Mouse (Mus musculus): ENCODE results near the gene Coq8b. TPM values are rescaled to one million over a fixed set of nuclear protein-coding genes. Genes with fewer than 3 reads are reported as not detected.

Coq8b gene
- polyA plus RNA-seq, 1 experiment from 2014 or later, result 17.7 TPM

DNA sequence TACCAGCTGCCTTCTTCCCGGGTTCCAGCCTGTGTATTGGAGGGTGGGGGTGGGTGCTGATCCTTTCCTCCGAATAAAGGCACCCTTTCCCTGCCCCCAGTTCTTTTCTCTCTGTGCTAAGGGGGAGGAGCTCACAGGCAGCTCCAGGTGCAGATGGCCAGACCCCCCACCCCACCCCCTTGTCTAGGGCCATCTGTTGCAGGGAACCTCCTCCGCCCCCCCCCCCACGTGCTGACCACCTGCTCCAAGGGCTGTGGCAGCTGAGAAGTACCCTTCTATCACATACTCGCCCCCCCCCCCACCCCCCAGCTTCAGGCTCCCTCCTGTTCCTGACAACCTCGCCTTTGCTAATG, 25.0 kb downstream of the Coq8b start:
- H3K4me3 ChIP-seq, result peak overlapping the region; percentile 80
- no peak overlapping the region; the same call in none of the 2 replicates for H3K9ac ChIP-seq
- peak; percentile 30 for ATAC-seq (ENCODE audit: low FRiP score, low read depth)
- peaks cover 29% of the 10 kb centered on the region for H3K36me3 ChIP-seq
- peak overlapping the region; percentile 80 for H3K27ac ChIP-seq
- peaks cover 40% of the 10 kb centered on the region for H3K4me1 ChIP-seq
- H3K9me3 ChIP-seq, result no peaks in the 10 kb centered on the region
- WGBS, result 2% methylated on average over 3 of the region's 6 CpGs
- no peaks in the 10 kb centered on the region for H3K27me3 ChIP-seq
- peak overlapping the region; percentile 89 for H3K4me2 ChIP-seq (replicated peaks)

GRCm38 (mm10) chr7:27258205-27258899, 25.5 kb downstream of the Coq8b start, which contains the start of gene Numbl:
Numbl (plus strand) TSS chr7:27258433.
- H3K4me3 ChIP-seq, result peak within 1 kb of the TSS; percentile 80
- ATAC-seq (ENCODE audit: low FRiP score, low read depth), result peak; percentile 78
- H3K27me3 ChIP-seq, result no peaks in the 10 kb centered on the region
- H3K36me3 ChIP-seq, result peaks cover 32% of the 10 kb centered on the region
- under 1% methylated on average over 45 of the region's 47 CpGs for WGBS
- H3K9me3 ChIP-seq, result no peaks in the 10 kb centered on the region
- peak within 1 kb of the TSS; percentile 85 for H3K27ac ChIP-seq
- H3K4me2 ChIP-seq (replicated peaks), result peak within 1 kb of the TSS; percentile 89
- peaks cover 40% of the 10 kb centered on the region for H3K4me1 ChIP-seq
- peak within 1 kb of the TSS; percentile 86 for H3K9ac ChIP-seq

- 0 out of 2 replicates have a peak, but pooled peaks have one; percentile 10 for ATAC-seq (ENCODE audit: low FRiP score, low read depth)
- WGBS, result 5% methylated on average over 9 of the region's 9 CpGs
- Histone ChIP-seq H3K27ac (peak overlapping the region; percentile 85), H3K27me3 (no peaks in the 10 kb centered on the region), H3K4me3 (peak overlapping the region; percentile 80), H3K36me3 (peaks cover 34% of the 10 kb centered on the region), H3K4me2 (replicated peaks) (peak overlapping the region; percentile 89), H3K9ac (peak overlapping the region; percentile 86), H3K4me1 (peaks cover 40% of the 10 kb centered on the region), H3K9me3 (no peaks in the 10 kb centered on the region)
Measured at GRCm38 (mm10) chr7:27259271-27259721, 26.5 kb downstream of the Coq8b start.

DNA sequence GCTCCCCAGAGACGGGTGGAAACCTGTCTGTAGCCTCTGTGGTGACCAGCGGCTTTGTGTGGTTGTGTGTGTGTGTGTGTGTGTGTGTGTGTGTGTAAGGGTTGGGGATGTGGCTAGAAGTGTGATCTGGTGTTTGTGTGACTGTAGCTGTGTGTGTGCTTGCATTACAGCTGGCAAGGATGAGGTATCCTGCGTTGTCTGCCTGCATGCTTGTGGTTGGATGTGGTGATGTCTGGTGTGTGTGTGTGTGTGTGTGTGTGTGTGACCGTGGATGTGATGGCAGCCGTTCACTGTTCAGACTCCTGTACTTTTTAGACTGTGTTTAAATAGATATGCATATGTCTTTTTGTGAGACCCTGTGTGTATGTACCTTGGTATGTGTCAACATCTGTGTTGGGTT, 26.9 kb downstream of the Coq8b start:
- no peak for ATAC-seq (ENCODE audit: low FRiP score, low read depth)
- Histone ChIP-seq H3K36me3 (peaks cover 35% of the 10 kb centered on the region), H3K4me3 (peak overlapping the region; percentile 80), H3K9me3 (no peaks in the 10 kb centered on the region), H3K4me2 (replicated peaks) (peak overlapping the region; percentile 89), H3K27me3 (no peaks in the 10 kb centered on the region), H3K9ac (peak overlapping the region; percentile 86), H3K4me1 (peaks cover 40% of the 10 kb centered on the region), H3K27ac (peak overlapping the region; percentile 85; the same call in 1 of the 2 replicates)
- 37% methylated on average over 5 of the region's 5 CpGs for WGBS

- Histone ChIP-seq H3K27me3 (no peaks in the 10 kb centered on the region), H3K36me3 (peaks cover 46% of the 10 kb centered on the region), H3K9ac (peak overlapping the region; percentile 86; the same call in 1 of the 2 replicates), H3K27ac (no peak overlapping the region), H3K4me3 (peak overlapping the region; percentile 80; the same call in 1 of the 2 replicates), H3K4me1 (peaks cover 40% of the 10 kb centered on the region), H3K9me3 (no peaks in the 10 kb centered on the region), H3K4me2 (replicated peaks) (peak overlapping the region; percentile 89; the same call in 1 of the 2 replicates)
- ATAC-seq (ENCODE audit: low FRiP score, low read depth), result no peak
- WGBS, result 84% methylated on average over 7 of the region's 7 CpGs
Measured at GRCm38 (mm10) chr7:27260856-27261255, 28.0 kb downstream of the Coq8b start.

GRCm38 (mm10) chr7:27261888-27262287, 29.1 kb downstream of the Coq8b start:
- Histone ChIP-seq H3K27me3 (no peaks in the 10 kb centered on the region), H3K9me3 (no peaks in the 10 kb centered on the region), H3K4me3 (no peak overlapping the region), H3K4me2 (replicated peaks) (no peak overlapping the region; the same call in 1 of the 2 replicates), H3K36me3 (peaks cover 56% of the 10 kb centered on the region), H3K9ac (no peak overlapping the region), H3K27ac (no peak overlapping the region), H3K4me1 (peaks cover 36% of the 10 kb centered on the region)
- no peak for ATAC-seq (ENCODE audit: low FRiP score, low read depth)
- 88% methylated on average over 6 of the region's 6 CpGs for WGBS

GRCm38 (mm10) chr7:27264761-27265160, 31.9 kb downstream of the Coq8b start:
- no peak for ATAC-seq (ENCODE audit: low FRiP score, low read depth)
- Histone ChIP-seq H3K9me3 (no peaks in the 10 kb centered on the region), H3K36me3 (peaks cover 85% of the 10 kb centered on the region), H3K4me2 (replicated peaks) (no peak overlapping the region), H3K9ac (no peak overlapping the region), H3K27me3 (no peaks in the 10 kb centered on the region), H3K27ac (no peak overlapping the region), H3K4me1 (peaks cover 18% of the 10 kb centered on the region), H3K4me3 (no peak overlapping the region)
- WGBS, result 86% methylated on average over 12 of the region's 12 CpGs

GRCm38 (mm10) chr7:27266515-27267128, 33.8 kb downstream of the Coq8b start:
- H3K36me3 ChIP-seq, result peaks cover 100% of the 10 kb centered on the region
- no peak overlapping the region for H3K4me2 ChIP-seq (replicated peaks)
- no peaks in the 10 kb centered on the region for H3K4me1 ChIP-seq
- no peaks in the 10 kb centered on the region for H3K27me3 ChIP-seq
- H3K4me3 ChIP-seq, result no peak overlapping the region
- ATAC-seq (ENCODE audit: low FRiP score, low read depth), result no peak
- H3K9me3 ChIP-seq, result no peaks in the 10 kb centered on the region
- no peak overlapping the region for H3K9ac ChIP-seq
- 60% methylated on average over 20 of the region's 20 CpGs for WGBS
- H3K27ac ChIP-seq, result no peak overlapping the region

DNA sequence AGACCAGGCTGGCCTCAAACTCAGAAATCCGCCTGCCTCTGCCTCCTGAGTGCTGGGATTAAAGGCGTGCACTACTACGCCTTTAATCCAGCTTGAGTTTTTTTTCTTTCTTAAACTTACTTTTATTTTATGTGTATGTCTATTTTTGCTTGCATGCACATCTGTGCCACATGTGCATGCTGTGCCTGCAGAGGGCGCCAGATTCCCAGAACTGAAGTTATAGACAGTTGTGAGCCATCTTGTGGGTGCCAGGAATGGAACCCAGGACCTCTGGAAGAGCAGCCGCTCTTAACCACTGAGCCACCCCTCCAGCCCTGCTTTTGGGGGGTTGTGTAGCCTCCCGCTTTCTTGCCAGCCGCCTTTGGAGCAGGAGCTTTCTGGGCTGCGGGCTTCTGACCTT, 38.6 kb downstream of the Coq8b start:
- Histone ChIP-seq H3K27ac (no peak overlapping the region), H3K36me3 (peaks cover 93% of the 10 kb centered on the region), H3K4me3 (no peak overlapping the region), H3K9me3 (no peaks in the 10 kb centered on the region), H3K9ac (no peak overlapping the region), H3K27me3 (no peaks in the 10 kb centered on the region), H3K4me1 (no peaks in the 10 kb centered on the region), H3K4me2 (replicated peaks) (no peak overlapping the region)
- WGBS, result 85% methylated on average over 8 of the region's 8 CpGs
- no peak for ATAC-seq (ENCODE audit: low FRiP score, low read depth)

DNA sequence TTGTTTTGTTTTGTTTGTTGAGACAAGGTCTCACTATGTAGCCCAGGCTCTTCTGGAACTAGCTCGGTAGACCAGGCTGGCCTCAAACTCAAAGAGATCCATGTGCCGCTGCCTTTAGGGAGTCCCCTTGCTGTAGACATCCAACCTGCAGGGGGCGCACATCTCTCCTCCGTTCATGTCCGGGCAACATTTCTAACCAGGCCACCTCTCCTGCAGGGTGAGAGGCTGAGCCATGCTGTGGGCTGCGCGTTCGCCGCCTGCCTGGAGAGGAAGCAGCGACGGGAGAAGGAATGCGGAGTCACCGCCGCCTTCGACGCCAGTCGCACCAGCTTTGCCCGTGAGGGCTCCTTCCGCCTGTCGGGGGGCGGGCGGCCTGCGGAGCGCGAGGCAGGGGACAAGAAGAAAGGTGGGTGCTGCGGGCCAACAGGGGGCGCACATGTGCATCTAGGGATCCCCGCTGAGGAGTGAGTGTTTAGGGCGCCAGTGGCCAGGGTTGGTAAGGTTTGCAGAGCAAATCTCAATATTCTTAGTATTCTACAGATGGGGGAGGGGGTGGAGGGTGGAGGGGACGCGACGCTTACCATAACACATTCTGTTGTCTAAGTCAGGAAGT, 41.0 kb downstream of the Coq8b start:
- Histone ChIP-seq H3K4me3 (no peak overlapping the region), H3K9me3 (no peaks in the 10 kb centered on the region), H3K9ac (no peak overlapping the region), H3K4me1 (no peaks in the 10 kb centered on the region), H3K27ac (no peak overlapping the region), H3K27me3 (no peaks in the 10 kb centered on the region), H3K36me3 (peaks cover 93% of the 10 kb centered on the region), H3K4me2 (replicated peaks) (0 out of 2 replicates have a peak overlapping the region, but pooled peaks have one; percentile 14)
- ATAC-seq (ENCODE audit: low FRiP score, low read depth), result no peak
- 47% methylated on average over 32 of the region's 32 CpGs for WGBS

- ATAC-seq (ENCODE audit: low FRiP score, low read depth), result no peak
- no peak overlapping the region for H3K9ac ChIP-seq
- peaks cover 93% of the 10 kb centered on the region for H3K36me3 ChIP-seq
- 86% methylated on average over 4 of the region's 4 CpGs for WGBS
- no peak overlapping the region for H3K27ac ChIP-seq
- no peaks in the 10 kb centered on the region for H3K27me3 ChIP-seq
- H3K4me3 ChIP-seq, result no peak overlapping the region
- no peaks in the 10 kb centered on the region for H3K4me1 ChIP-seq
- H3K9me3 ChIP-seq, result no peaks in the 10 kb centered on the region
- no peak overlapping the region for H3K4me2 ChIP-seq (replicated peaks)
Measured at GRCm38 (mm10) chr7:27274916-27275315, 42.1 kb downstream of the Coq8b start.

GRCm38 (mm10) chr7:27276021-27276420, 43.2 kb downstream of the Coq8b start:
- WGBS, result 57% methylated on average over 7 of the region's 7 CpGs
- no peaks in the 10 kb centered on the region for H3K9me3 ChIP-seq
- H3K4me1 ChIP-seq, result no peaks in the 10 kb centered on the region
- no peak overlapping the region for H3K27ac ChIP-seq
- H3K4me2 ChIP-seq (replicated peaks), result no peak overlapping the region
- H3K27me3 ChIP-seq, result no peaks in the 10 kb centered on the region
- H3K4me3 ChIP-seq, result no peak overlapping the region
- H3K36me3 ChIP-seq, result peaks cover 92% of the 10 kb centered on the region
- ATAC-seq (ENCODE audit: low FRiP score, low read depth), result no peak
- no peak overlapping the region for H3K9ac ChIP-seq
